In genomic region chr11:79125775-79126174, GRCm38 (mm10) we compare ENCODE assay signal across 17 mouse cellular contexts. TPM values are rescaled to one million over a fixed set of nuclear protein-coding genes. Genes with fewer than 3 reads are reported as not detected.
A peak's percentile ranks its signal among the peaks of the same experiment; 100 is the strongest.
DNase-seq lines count a peak whose midpoint lies in the region; ATAC-seq and TF ChIP-seq lines count a peak whose summit lies in the region.
"Had no signal": no experiment of that assay in that cellular context is flagged by ENCODE, and none has a peak within 500 bp of the region (broad histone marks: within the 10 kb centered on the region; RNA-seq: fewer than 3 reads in every experiment).

No protein-coding gene starts in this region.

- H3K4me3 ChIP-seq in heart, embryonic 15.5 days, result no peak overlapping the region
- H3K4me3 ChIP-seq in lung, adult 2 months (replicated peaks; ENCODE audit: extremely low read depth, low read depth, low read length), result no peak overlapping the region
- H3K4me3 ChIP-seq in forebrain, embryonic 15.5 days, result no peak overlapping the region
- H3K4me3 ChIP-seq: forebrain, embryonic 10.5 days; left cerebral cortex, adult 2 months; limb, embryonic 13.5 days; neural tube, embryonic 15.5 days had no signal

- no peak for ATAC-seq in heart, embryonic 15.5 days (replicated peaks; ENCODE audit: insufficient number of reproducible peaks, insufficient read depth, low FRiP score, low read depth)
- ATAC-seq in hematopoietic stem cell, adult 5-6 weeks (replicated peaks in 1 of 2; ENCODE audit: insufficient read depth in 1 of 2, low FRiP score in 2 of 2, low TSS enrichment in 1 of 2, low read depth in 1 of 2, poor library complexity in 2 of 2, severe bottlenecking in 2 of 2), result peak; percentile 52 to 55
- ATAC-seq in forebrain, embryonic 15.5 days (replicated peaks), result no peak
- ATAC-seq: hindbrain, postnatal 0 days had no signal

- H3K27ac ChIP-seq in heart, embryonic 15.5 days, result 0 out of 2 replicates have a peak overlapping the region, but pooled peaks have one; percentile 6
- no peak overlapping the region for H3K27ac ChIP-seq in forebrain, embryonic 15.5 days (replicated peaks)
- H3K27ac ChIP-seq: hindbrain, postnatal 0 days; left cerebral cortex, adult 2 months; limb, embryonic 13.5 days; neural tube, embryonic 15.5 days had no signal

- intact Hi-C loops in heart, postnatal 36 days (cut with DNase I), result no loop called here

- no peaks in the 10 kb centered on the region for H3K9me3 ChIP-seq in heart, embryonic 15.5 days (replicated peaks)
- no peaks in the 10 kb centered on the region for H3K9me3 ChIP-seq in forebrain, embryonic 15.5 days
- H3K9me3 ChIP-seq: forebrain, embryonic 10.5 days; limb, embryonic 13.5 days; neural tube, embryonic 15.5 days had no signal

- peaks cover 46% of the 10 kb centered on the region for H3K4me1 ChIP-seq in heart, embryonic 15.5 days (replicated peaks)
- peaks cover 10% of the 10 kb centered on the region for H3K4me1 ChIP-seq in lung, adult 2 months (ENCODE audit: control insufficient read depth, insufficient read depth, low read length)
- no peaks in the 10 kb centered on the region for H3K4me1 ChIP-seq in forebrain, embryonic 15.5 days

- no peaks in the 10 kb centered on the region for H3K36me3 ChIP-seq in heart, embryonic 15.5 days
- no peaks in the 10 kb centered on the region for H3K36me3 ChIP-seq in forebrain, embryonic 15.5 days
- H3K36me3 ChIP-seq: forebrain, embryonic 10.5 days; neural tube, embryonic 15.5 days had no signal

- WGBS in heart, embryonic 15.5 days, result 66% methylated on average over 8 of the region's 8 CpGs
- 57% methylated on average over 8 of the region's 8 CpGs for WGBS in lung, adult 2 months
- 90% methylated on average over 8 of the region's 8 CpGs for WGBS in forebrain, embryonic 15.5 days

- H3K27me3 ChIP-seq in heart, embryonic 15.5 days, result no peaks in the 10 kb centered on the region
- no peaks in the 10 kb centered on the region for H3K27me3 ChIP-seq in forebrain, embryonic 15.5 days
- H3K27me3 ChIP-seq: limb, embryonic 13.5 days; neural tube, embryonic 15.5 days had no signal

- H3K4me2 ChIP-seq in heart, embryonic 15.5 days, result no peak overlapping the region
- H3K4me2 ChIP-seq in forebrain, embryonic 15.5 days (replicated peaks), result no peak overlapping the region
- H3K4me2 ChIP-seq: limb, embryonic 13.5 days; lung, embryonic 14.5 days; neural tube, embryonic 15.5 days had no signal

- no peak for DNase-seq in heart, postnatal 36 days
- peak; percentile 47 to 49 for DNase-seq in B cell, adult 2 months
- DNase-seq in thymus, postnatal 0 days (ENCODE audit: low spot score), result peak; percentile 41
- DNase-seq in lung, adult 2 months, result no peak
- no peak for DNase-seq in urinary bladder, adult 2 months (ENCODE audit: low spot score)
- DNase-seq: adrenal gland, adult 2 months; cerebellum, adult 18-20 months; heart, adult 18-20 months; lung, embryonic 14.5 days had no signal

- no peak for TF ChIP-seq CTCF in lung, adult 2 months (IDR thresholded peaks at IDR 0.05; ENCODE audit: insufficient read depth, low read length)

- no peak for TF ChIP-seq POLR2A in lung, adult 2 months (IDR thresholded peaks at IDR 0.05; ENCODE audit: borderline replicate concordance, extremely low read depth, low read depth, low read length)

- no peak overlapping the region for H3K9ac ChIP-seq in heart, embryonic 15.5 days
- no peak overlapping the region for H3K9ac ChIP-seq in forebrain, embryonic 15.5 days (replicated peaks)
- H3K9ac ChIP-seq: limb, embryonic 13.5 days; lung, embryonic 14.5 days; neural tube, embryonic 15.5 days had no signal

RNA-seq across cellular contexts. Expression of gene Ksr1, which starts 20.4 kb away (rescaled TPM):
- 3.2 and 4.1 TPM in 2 replicates for polyA plus RNA-seq in heart, embryonic 15.5 days (2015; fragmentation: Nextera tagmentation; extraction: Ambion mirVana)
- 1 to 10 TPM; 6.6 to 6.7 TPM for total RNA-seq in heart, postnatal 36 days (2021)
- total RNA-seq in hematopoietic stem cell, adult 5-6 weeks (2017), result 10.3 and 15.1 TPM in 2 replicates
- 2.7 and 2.8 TPM in 2 replicates for polyA plus RNA-seq in thymus, postnatal 0 days (2015; fragmentation: Nextera tagmentation; extraction: Ambion mirVana)
- polyA plus RNA-seq in lung, adult 2 months (2012; rRNA removed), result 20.7 and 21.9 TPM in 2 replicates
- 4.9 and 5.3 TPM in 2 replicates for polyA plus RNA-seq in forebrain, embryonic 15.5 days (2015; fragmentation: Nextera tagmentation; extraction: Ambion mirVana)
- 12.2 and 16.4 TPM in 2 replicates for polyA plus RNA-seq in urinary bladder, adult 2 months (2012; rRNA removed)

Comparison
In these comparisons a context has a peak if more than half of its experiments do, and no peak if none do; other contexts are left out.
1. ATAC-seq: peak in hematopoietic stem cell, adult 5-6 weeks (2 of 2); none in heart, embryonic 15.5 days (single experiment) and forebrain, embryonic 15.5 days (single experiment).
2. DNase-seq: peak in B cell, adult 2 months (2 of 2) and thymus, postnatal 0 days (single experiment); none in heart, postnatal 36 days (0 of 2), lung, adult 2 months (single experiment) and urinary bladder, adult 2 months (single experiment).